Mouse (Mus musculus) G1E (cell line): ENCODE data around the gene Ppa1.

Experiments
- CTCF ChIP-seq: IDR thresholded peaks from 2 replicates; pipeline ENCODE4 v1.5.1; 2012; ENCODE audit warnings: low read depth, low read length, inconsistent platforms, mixed read lengths
- GATA1 ChIP-seq: IDR thresholded peaks from 2 replicates; pipeline ENCODE4 v1.6.1; 2012; ENCODE audit warnings: borderline replicate concordance, low read length, inconsistent platforms, mixed read lengths
- GATA2 ChIP-seq: IDR thresholded peaks from 2 replicates; pipeline ENCODE4 v1.6.1; 2012; ENCODE audit warnings: low read depth, low read length, inconsistent platforms, borderline replicate concordance

GRCm38 (mm10) chr10:61693563-61693962 lies 45.2 kb downstream of the Ppa1 start:
- TF ChIP-seq CTCF (no peak), GATA1 (no peak), GATA2 (no peak)
